Mouse (Mus musculus): ENCODE data around the gene Ipo11. TPM values are rescaled to one million over a fixed set of nuclear protein-coding genes. Genes with fewer than 3 reads are reported as not detected.
A peak's percentile ranks its signal among the peaks of the same experiment; 100 is the strongest.
"Not testable (repeated sequence)": the region's sequence is repeated elsewhere in the genome, so short reads cannot be mapped to it uniquely, and the experiment has no call there.

Ipo11 gene
- total and polyA plus RNA-seq, 2 experiments from 2014 or later, result 30.4 to 35.1 TPM

- Histone ChIP-seq H3K27ac (ENCODE audit: low read depth) (no peak overlapping the region), H3K27me3 (ENCODE audit: control insufficient read depth, insufficient read depth, low read length) (no peaks in the 10 kb centered on the region), H3K4me2 (ENCODE audit: low read depth, low read length) (no peak overlapping the region), H3K9me3 (replicated peaks; ENCODE audit: control insufficient read depth, low read length) (no peaks in the 10 kb centered on the region), H3K4me1 (ENCODE audit: control insufficient read depth, insufficient read depth) (no peaks in the 10 kb centered on the region), H3K4me3 (ENCODE audit: low read depth, low read length) (no peak overlapping the region), H3K9ac (replicated peaks; ENCODE audit: low read depth, low read length) (no peak overlapping the region), H3K36me3 (replicated peaks; ENCODE audit: control insufficient read depth, insufficient read depth, low read length) (peaks cover 21% of the 10 kb centered on the region; the same call in 1 of the 2 replicates)
- 29% methylated on average over 7 of the region's 7 CpGs for WGBS
- TF ChIP-seq CTCF (IDR thresholded peaks at IDR 0.05; ENCODE audit: low read depth) (peak; percentile 61), EP300 (IDR thresholded peaks at IDR 0.05; ENCODE audit: low read depth) (no peak)
- ATAC-seq (ENCODE audit: insufficient read depth, low read depth) (peak; percentile 75; the same call in 1 of the 2 replicates), DNase-seq (ENCODE audit: low spot score) (peak; percentile 71)
Measured at GRCm38 (mm10) chr13:106918322-106919050, 18.3 kb downstream of the Ipo11 start.

- Histone ChIP-seq H3K4me3 (ENCODE audit: low read depth, low read length) (no peak overlapping the region), H3K4me2 (ENCODE audit: low read depth, low read length) (no peak overlapping the region), H3K36me3 (replicated peaks; ENCODE audit: control insufficient read depth, insufficient read depth, low read length) (peaks cover 20% of the 10 kb centered on the region), H3K9me3 (replicated peaks; ENCODE audit: control insufficient read depth, low read length) (no peaks in the 10 kb centered on the region), H3K27me3 (ENCODE audit: control insufficient read depth, insufficient read depth, low read length) (no peaks in the 10 kb centered on the region), H3K4me1 (ENCODE audit: control insufficient read depth, insufficient read depth) (no peaks in the 10 kb centered on the region), H3K27ac (ENCODE audit: low read depth) (no peak overlapping the region), H3K9ac (replicated peaks; ENCODE audit: low read depth, low read length) (no peak overlapping the region)
- DNase-seq (ENCODE audit: low spot score) (no peak), ATAC-seq (ENCODE audit: insufficient read depth, low read depth) (no peak)
- TF ChIP-seq CTCF (IDR thresholded peaks at IDR 0.05; ENCODE audit: low read depth) (no peak), EP300 (IDR thresholded peaks at IDR 0.05; ENCODE audit: low read depth) (no peak)
- WGBS, result 40% methylated on average over 3 of the region's 3 CpGs
Measured at GRCm38 (mm10) chr13:106913125-106913736, 23.5 kb downstream of the Ipo11 start.

GRCm38 (mm10) chr13:106910096-106910495 lies 26.7 kb downstream of the Ipo11 start:
- 88% methylated on average over 10 of the region's 10 CpGs for WGBS
- H3K4me2 ChIP-seq (ENCODE audit: low read depth, low read length), result no peak overlapping the region
- TF ChIP-seq CTCF (IDR thresholded peaks at IDR 0.05; ENCODE audit: low read depth) (no peak), EP300 (IDR thresholded peaks at IDR 0.05; ENCODE audit: low read depth) (no peak)

GRCm38 (mm10) chr13:106907273-106907672 lies 29.5 kb downstream of the Ipo11 start:
- Histone ChIP-seq H3K9me3 (replicated peaks; ENCODE audit: control insufficient read depth, low read length) (no peaks in the 10 kb centered on the region), H3K27ac (ENCODE audit: low read depth) (no peak overlapping the region), H3K4me3 (ENCODE audit: low read depth, low read length) (no peak overlapping the region), H3K4me1 (ENCODE audit: control insufficient read depth, insufficient read depth) (peaks cover 6% of the 10 kb centered on the region), H3K4me2 (ENCODE audit: low read depth, low read length) (no peak overlapping the region), H3K36me3 (replicated peaks; ENCODE audit: control insufficient read depth, insufficient read depth, low read length) (peaks cover 38% of the 10 kb centered on the region), H3K27me3 (ENCODE audit: control insufficient read depth, insufficient read depth, low read length) (no peaks in the 10 kb centered on the region), H3K9ac (replicated peaks; ENCODE audit: low read depth, low read length) (no peak overlapping the region)
- DNase-seq (ENCODE audit: low spot score) (no peak), ATAC-seq (ENCODE audit: insufficient read depth, low read depth) (no peak)
- no peak for TF ChIP-seq EP300 (IDR thresholded peaks at IDR 0.05; ENCODE audit: low read depth)
- TF ChIP-seq CTCF (IDR thresholded peaks at IDR 0.05; ENCODE audit: low read depth), result no peak
- WGBS, result 98% methylated on average over 4 of the region's 4 CpGs

More at GRCm38 (mm10) chr13:106910096-106910495, 26.7 kb downstream of the Ipo11 start:
- Histone ChIP-seq H3K36me3 (replicated peaks; ENCODE audit: control insufficient read depth, insufficient read depth, low read length) (peaks cover 38% of the 10 kb centered on the region), H3K27me3 (ENCODE audit: control insufficient read depth, insufficient read depth, low read length) (no peaks in the 10 kb centered on the region), H3K27ac (ENCODE audit: low read depth) (no peak overlapping the region), H3K4me1 (ENCODE audit: control insufficient read depth, insufficient read depth) (no peaks in the 10 kb centered on the region), H3K4me3 (ENCODE audit: low read depth, low read length) (no peak overlapping the region), H3K9me3 (replicated peaks; ENCODE audit: control insufficient read depth, low read length) (no peaks in the 10 kb centered on the region), H3K9ac (replicated peaks; ENCODE audit: low read depth, low read length) (no peak overlapping the region)
- DNase-seq (ENCODE audit: low spot score), result no peak
- ATAC-seq (ENCODE audit: insufficient read depth, low read depth), result no peak

GRCm38 (mm10) chr13:106905154-106905553 lies 31.6 kb downstream of the Ipo11 start:
- 86% methylated on average over 6 of the region's 6 CpGs for WGBS
- not testable (repeated sequence) for H3K9ac ChIP-seq (replicated peaks; ENCODE audit: low read depth, low read length); DNase-seq (ENCODE audit: low spot score); H3K27me3 ChIP-seq (ENCODE audit: control insufficient read depth, insufficient read depth, low read length); H3K4me3 ChIP-seq (ENCODE audit: low read depth, low read length); H3K4me2 ChIP-seq (ENCODE audit: low read depth, low read length); H3K27ac ChIP-seq (ENCODE audit: low read depth); H3K9me3 ChIP-seq (replicated peaks; ENCODE audit: control insufficient read depth, low read length); ATAC-seq (ENCODE audit: insufficient read depth, low read depth); H3K4me1 ChIP-seq (ENCODE audit: control insufficient read depth, insufficient read depth)
- H3K36me3 ChIP-seq (replicated peaks; ENCODE audit: control insufficient read depth, insufficient read depth, low read length), result peaks cover 40% of the 10 kb centered on the region
